Mouse (Mus musculus) heart, adult 2 months (tissue): ENCODE results near the gene Gm11444.

Experiments used
- CTCF ChIP-seq: fragments of 200-600 bp; IDR thresholded peaks from 2 replicates; pipeline ENCODE4 v1.8.1; 2022; ENCODE audit warnings: antibody characterized with exemption, mild to moderate bottlenecking, moderate library complexity
- POLR2A ChIP-seq: fragments of 200-500 bp; IDR thresholded peaks from 2 replicates; pipeline ENCODE4 v1.6.1; 2011; ENCODE audit warnings: mild to moderate bottlenecking, low read depth, low read length, control low read depth; ENCODE audit not compliant: insufficient read depth

- TF ChIP-seq POLR2A (no peak), CTCF (no peak)
Measured at GRCm38 (mm10) chr11:85836523-85837290, 13.4 kb downstream of the Gm11444 start.
